Mouse (Mus musculus): ENCODE measurements at regions not wholly inside any gene's neighbourhood (a gene's known extent, or its start where the extent isn't known, plus 50 kb on each side); places are given as distances from the start of the nearest gene placed in this dataset.

GRCm38 (mm10) chr7:69844631-69845324 is 521.8 kb downstream of the Nr2f2 start:
- no peak for DNase-seq
- TF ChIP-seq CTCF (IDR thresholded peaks at IDR 0.05; ENCODE audit: insufficient read depth, low read length) (no peak), POLR2A (IDR thresholded peaks at IDR 0.05; ENCODE audit: borderline replicate concordance, extremely low read depth, low read depth, low read length) (no peak)
- H3K4me3 ChIP-seq (replicated peaks; ENCODE audit: extremely low read depth, low read depth, low read length): no peak overlapping the region
- H3K4me1 ChIP-seq (ENCODE audit: control insufficient read depth, insufficient read depth, low read length): no peaks in the 10 kb centered on the region
- 47% methylated on average over 19 of the region's 19 CpGs for WGBS

GRCm38 (mm10) chr7:69837379-69837778 is 529.2 kb downstream of the Nr2f2 start:
- 88% methylated on average over 5 of the region's 5 CpGs for WGBS
- Histone ChIP-seq H3K4me1 (ENCODE audit: control insufficient read depth, insufficient read depth, low read length) (no peaks in the 10 kb centered on the region), H3K4me3 (replicated peaks; ENCODE audit: extremely low read depth, low read depth, low read length) (no peak overlapping the region)
- no peak for DNase-seq
- TF ChIP-seq CTCF (IDR thresholded peaks at IDR 0.05; ENCODE audit: insufficient read depth, low read length) (no peak), POLR2A (IDR thresholded peaks at IDR 0.05; ENCODE audit: borderline replicate concordance, extremely low read depth, low read depth, low read length) (no peak)

- WGBS: 75% methylated on average over 8 of the region's 8 CpGs
- no peak for DNase-seq
Observed at GRCm38 (mm10) chr7:69827251-69827650, 539.3 kb downstream of the Nr2f2 start.

GRCm38 (mm10) chr7:69820570-69820969 is 546.0 kb downstream of the Nr2f2 start:
- Histone ChIP-seq H3K4me1 (ENCODE audit: control insufficient read depth, insufficient read depth, low read length) (no peaks in the 10 kb centered on the region), H3K4me3 (replicated peaks; ENCODE audit: extremely low read depth, low read depth, low read length) (no peak overlapping the region)
- no peak for DNase-seq
- TF ChIP-seq CTCF (IDR thresholded peaks at IDR 0.05; ENCODE audit: insufficient read depth, low read length) (no peak), POLR2A (IDR thresholded peaks at IDR 0.05; ENCODE audit: borderline replicate concordance, extremely low read depth, low read depth, low read length) (no peak)
- WGBS: 69% methylated on average over 2 of the region's 2 CpGs

More at GRCm38 (mm10) chr7:69827251-69827650, 539.3 kb downstream of the Nr2f2 start:
- TF ChIP-seq CTCF (IDR thresholded peaks at IDR 0.05; ENCODE audit: insufficient read depth, low read length) (no peak), POLR2A (IDR thresholded peaks at IDR 0.05; ENCODE audit: borderline replicate concordance, extremely low read depth, low read depth, low read length) (no peak)
- H3K4me1 ChIP-seq (ENCODE audit: control insufficient read depth, insufficient read depth, low read length): no peaks in the 10 kb centered on the region
- no peak overlapping the region for H3K4me3 ChIP-seq (replicated peaks; ENCODE audit: extremely low read depth, low read depth, low read length)

GRCm38 (mm10) chr7:69812301-69812700 is 554.2 kb downstream of the Nr2f2 start:
- 80% methylated on average over 3 of the region's 3 CpGs for WGBS
- no peak for DNase-seq
- TF ChIP-seq CTCF (IDR thresholded peaks at IDR 0.05; ENCODE audit: insufficient read depth, low read length) (no peak), POLR2A (IDR thresholded peaks at IDR 0.05; ENCODE audit: borderline replicate concordance, extremely low read depth, low read depth, low read length) (no peak)
- no peak overlapping the region for H3K4me3 ChIP-seq (replicated peaks; ENCODE audit: extremely low read depth, low read depth, low read length)
- no peaks in the 10 kb centered on the region for H3K4me1 ChIP-seq (ENCODE audit: control insufficient read depth, insufficient read depth, low read length)

- H3K4me1 ChIP-seq (ENCODE audit: control insufficient read depth, insufficient read depth, low read length): no peaks in the 10 kb centered on the region
- 22% methylated on average over 5 of the region's 5 CpGs for WGBS
- TF ChIP-seq CTCF (IDR thresholded peaks at IDR 0.05; ENCODE audit: insufficient read depth, low read length): 0 out of 2 replicates have a peak, but pooled peaks have one; percentile 11
- no peak for TF ChIP-seq POLR2A (IDR thresholded peaks at IDR 0.05; ENCODE audit: borderline replicate concordance, extremely low read depth, low read depth, low read length)
- no peak for DNase-seq
- H3K4me3 ChIP-seq (replicated peaks; ENCODE audit: extremely low read depth, low read depth, low read length): no peak overlapping the region
Observed at GRCm38 (mm10) chr7:69810873-69811272, 555.7 kb downstream of the Nr2f2 start.

GRCm38 (mm10) chr7:69807220-69807619 is 559.3 kb downstream of the Nr2f2 start:
- DNase-seq: peak; percentile 2
- Histone ChIP-seq H3K4me1 (ENCODE audit: control insufficient read depth, insufficient read depth, low read length) (no peaks in the 10 kb centered on the region), H3K4me3 (replicated peaks; ENCODE audit: extremely low read depth, low read depth, low read length) (no peak overlapping the region)
- no peak for TF ChIP-seq CTCF (IDR thresholded peaks at IDR 0.05; ENCODE audit: insufficient read depth, low read length)
- TF ChIP-seq POLR2A (IDR thresholded peaks at IDR 0.05; ENCODE audit: borderline replicate concordance, extremely low read depth, low read depth, low read length): no peak
- 24% methylated on average over 8 of the region's 8 CpGs for WGBS

GRCm38 (mm10) chr7:69770980-69771348 is 595.6 kb downstream of the Nr2f2 start:
- WGBS: 69% methylated on average over 5 of the region's 5 CpGs

GRCm38 (mm10) chr7:69770313-69770979 is 596.1 kb downstream of the Nr2f2 start:
- H3K4me3 ChIP-seq (replicated peaks; ENCODE audit: extremely low read depth, low read depth, low read length): no peak overlapping the region
- H3K4me1 ChIP-seq (ENCODE audit: control insufficient read depth, insufficient read depth, low read length): no peaks in the 10 kb centered on the region
- DNase-seq: no peak
- no peak for TF ChIP-seq CTCF (IDR thresholded peaks at IDR 0.05; ENCODE audit: insufficient read depth, low read length)
- no peak for TF ChIP-seq POLR2A (IDR thresholded peaks at IDR 0.05; ENCODE audit: borderline replicate concordance, extremely low read depth, low read depth, low read length)
- 61% methylated on average over 22 of the region's 22 CpGs for WGBS

More at GRCm38 (mm10) chr7:69770980-69771348, 595.6 kb downstream of the Nr2f2 start:
- no peak overlapping the region for H3K4me3 ChIP-seq (replicated peaks; ENCODE audit: extremely low read depth, low read depth, low read length)
- no peak for DNase-seq
- TF ChIP-seq POLR2A (IDR thresholded peaks at IDR 0.05; ENCODE audit: borderline replicate concordance, extremely low read depth, low read depth, low read length) (no peak), CTCF (IDR thresholded peaks at IDR 0.05; ENCODE audit: insufficient read depth, low read length) (no peak)
- no peaks in the 10 kb centered on the region for H3K4me1 ChIP-seq (ENCODE audit: control insufficient read depth, insufficient read depth, low read length)

GRCm38 (mm10) chr7:69766451-69766850 is 600.1 kb downstream of the Nr2f2 start:
- no peak for DNase-seq
- TF ChIP-seq POLR2A (IDR thresholded peaks at IDR 0.05; ENCODE audit: borderline replicate concordance, extremely low read depth, low read depth, low read length): no peak
- H3K4me1 ChIP-seq (ENCODE audit: control insufficient read depth, insufficient read depth, low read length): no peaks in the 10 kb centered on the region
- H3K4me3 ChIP-seq (replicated peaks; ENCODE audit: extremely low read depth, low read depth, low read length): no peak overlapping the region
- 44% methylated on average over 4 of the region's 4 CpGs for WGBS

Measured in lung, adult 2 months (tissue).